Mouse (Mus musculus) cerebellum, adult 11 months (tissue): Measurements from ENCODE around the gene Csnk2a1.
"Not testable (repeated sequence)": the region's sequence is repeated elsewhere in the genome, so short reads cannot be mapped to it uniquely, and the experiment has no call there.

Experiments used
- DNase-seq: peaks from one replicate; pipeline ENCODE4 v3.0.0; 2022

Csnk2a1 gene

DNA sequence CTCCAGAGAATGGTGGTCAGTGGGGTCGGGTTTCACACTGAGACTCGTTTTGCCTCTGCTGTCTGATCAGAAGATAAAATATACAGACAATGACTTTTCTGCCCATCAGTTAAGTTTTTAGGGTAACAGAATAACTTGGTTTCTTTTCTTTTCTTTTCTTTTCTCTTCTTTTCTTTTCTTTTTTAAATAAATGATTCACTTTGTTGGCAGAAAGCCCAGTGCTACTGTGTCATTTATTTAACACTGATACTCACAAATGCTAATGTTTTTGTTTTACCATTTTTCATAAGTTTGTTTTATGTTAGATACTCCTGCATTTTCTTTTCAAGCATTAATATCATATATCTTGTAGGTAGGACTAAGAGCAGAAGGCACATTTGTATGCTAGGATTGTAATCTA is 13.9 kb downstream of the Csnk2a1 start:
- DNase-seq, result no peak

DNA sequence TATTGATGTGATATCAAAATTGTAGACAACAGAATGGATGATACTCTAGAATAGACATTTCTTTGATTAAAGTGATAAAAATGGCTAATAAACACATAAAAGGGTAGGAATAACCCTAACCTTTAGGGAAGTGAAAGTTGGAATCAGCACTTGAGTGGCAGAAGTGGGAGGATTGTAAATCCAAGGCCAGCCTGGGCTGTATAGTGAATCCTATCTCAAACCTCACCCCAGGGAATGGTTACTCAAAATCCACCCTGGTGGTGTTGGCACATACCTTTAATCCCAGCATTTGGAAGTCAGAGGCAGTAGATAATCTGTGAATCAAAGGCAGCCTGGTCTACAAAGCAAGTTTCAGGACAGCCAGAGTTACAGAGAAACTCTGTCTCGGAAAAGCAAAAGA is 20.6 kb downstream of the Csnk2a1 start:
- no peak for DNase-seq

DNA sequence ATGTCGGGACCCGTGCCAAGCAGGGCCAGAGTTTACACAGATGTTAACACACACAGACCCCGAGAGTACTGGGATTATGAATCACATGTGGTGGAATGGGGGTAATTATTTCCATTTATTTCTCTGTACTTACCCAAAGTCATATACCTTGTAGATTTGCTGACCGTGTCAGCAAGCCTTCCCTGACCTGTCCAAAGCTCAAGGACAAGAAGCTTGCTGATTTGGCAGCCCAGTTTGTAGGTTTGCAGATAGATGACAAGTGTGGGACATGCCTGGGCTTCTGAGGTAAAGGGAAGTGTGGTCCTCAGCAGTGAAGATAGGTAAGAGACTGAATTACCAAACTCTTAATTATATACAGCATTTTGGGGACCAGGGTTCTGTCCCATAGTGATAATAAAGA is 23.9 kb downstream of the Csnk2a1 start:
- DNase-seq, result no peak

DNA sequence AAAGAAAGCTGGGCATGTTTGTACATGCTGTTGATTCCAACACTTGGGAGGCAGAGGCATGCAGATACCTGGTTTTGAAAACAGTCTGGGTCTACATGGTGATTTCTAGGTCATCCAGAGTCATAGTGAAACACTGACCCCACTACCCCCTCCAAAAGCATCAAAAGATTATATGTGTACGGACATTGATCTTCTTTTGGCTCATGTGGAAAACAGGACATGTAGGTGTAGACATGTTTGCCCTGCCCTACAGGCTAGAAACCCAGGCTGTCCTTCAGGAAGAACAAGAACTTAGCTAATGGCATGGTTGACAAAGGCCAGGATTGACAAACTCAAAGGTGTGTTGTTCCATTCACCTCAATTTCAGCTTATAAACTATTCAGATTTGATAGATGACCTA is 33.1 kb downstream of the Csnk2a1 start:
- no peak for DNase-seq

DNA sequence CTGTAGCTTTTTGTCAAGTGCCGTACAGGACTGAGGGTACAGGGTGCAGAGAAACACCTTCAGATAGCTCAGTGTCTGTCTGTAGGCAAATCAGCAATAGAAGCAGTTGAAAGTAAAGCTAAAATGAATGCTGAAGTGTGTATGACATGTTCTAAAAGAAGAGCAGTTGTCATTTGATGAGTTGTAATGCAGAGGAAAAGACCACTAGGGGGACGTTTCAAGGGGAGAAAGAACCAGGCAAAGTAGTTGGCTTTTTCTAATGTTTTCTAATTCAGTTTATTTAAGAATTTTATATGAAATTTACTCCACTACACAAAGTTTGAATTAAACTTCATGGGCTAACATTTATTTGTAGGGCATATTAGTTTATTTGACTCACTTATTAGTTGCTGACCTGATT is 47.0 kb downstream of the Csnk2a1 start:
- no peak for DNase-seq

DNA sequence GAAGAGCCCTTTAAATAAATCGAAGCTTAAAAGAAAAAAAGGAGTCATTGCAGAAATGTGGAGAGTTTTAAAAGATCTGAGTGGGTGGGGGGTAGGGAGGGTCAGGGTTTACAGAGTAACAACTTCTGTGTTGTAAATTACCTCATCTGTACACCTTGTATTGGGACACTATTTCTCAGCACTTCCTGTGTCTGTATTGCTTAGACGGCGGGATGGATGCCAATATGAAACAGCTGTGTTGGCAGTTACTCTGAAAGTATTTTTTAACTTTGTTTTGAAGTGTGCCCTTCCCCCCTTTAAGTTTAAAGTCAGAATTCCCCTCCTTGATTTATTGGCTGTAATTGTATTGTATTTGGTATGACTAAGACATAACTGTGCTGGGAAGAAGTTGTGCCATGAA is 54.8 kb downstream of the Csnk2a1 start:
- no peak for DNase-seq

DNA sequence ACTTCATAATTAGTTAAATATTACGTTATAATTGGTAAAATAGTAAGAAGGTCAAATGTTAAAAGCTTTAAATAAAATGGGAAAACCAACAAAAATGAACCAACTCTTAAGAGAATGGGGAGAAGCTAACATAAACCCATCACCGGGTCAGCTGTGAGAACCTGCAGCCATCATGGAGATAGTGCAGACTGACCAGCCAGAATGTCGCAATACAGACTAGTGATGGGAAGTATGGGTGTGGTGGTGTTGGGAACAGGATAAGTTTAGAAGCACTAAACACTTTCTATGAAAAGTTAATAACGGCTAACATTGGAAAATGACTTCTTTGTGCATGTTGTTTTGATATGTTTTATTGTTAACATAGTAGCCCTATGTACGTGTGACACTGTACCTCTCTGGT is 60.9 kb downstream of the Csnk2a1 start:
- DNase-seq, result no peak

DNA sequence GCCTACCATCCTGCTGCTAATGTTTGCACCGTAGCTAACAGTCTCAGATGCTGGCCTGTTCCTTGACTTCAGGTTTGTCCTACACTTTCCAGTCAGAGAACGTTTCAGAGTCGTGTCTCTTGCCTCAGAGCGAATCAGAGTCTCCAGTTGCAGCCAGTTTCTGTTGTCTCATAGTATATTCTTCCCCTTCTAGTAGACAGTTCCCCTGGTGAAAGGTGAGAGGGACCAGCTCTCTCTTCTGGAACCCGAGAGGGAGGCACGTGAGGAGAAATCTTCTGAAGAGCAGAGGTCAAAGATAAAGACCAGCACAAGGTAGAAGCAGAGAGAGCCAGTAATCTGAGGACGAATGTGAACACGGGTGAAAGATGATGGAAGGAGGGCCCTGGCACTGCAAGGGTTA is 61.4 kb downstream of the Csnk2a1 start:
- no peak for DNase-seq

DNA sequence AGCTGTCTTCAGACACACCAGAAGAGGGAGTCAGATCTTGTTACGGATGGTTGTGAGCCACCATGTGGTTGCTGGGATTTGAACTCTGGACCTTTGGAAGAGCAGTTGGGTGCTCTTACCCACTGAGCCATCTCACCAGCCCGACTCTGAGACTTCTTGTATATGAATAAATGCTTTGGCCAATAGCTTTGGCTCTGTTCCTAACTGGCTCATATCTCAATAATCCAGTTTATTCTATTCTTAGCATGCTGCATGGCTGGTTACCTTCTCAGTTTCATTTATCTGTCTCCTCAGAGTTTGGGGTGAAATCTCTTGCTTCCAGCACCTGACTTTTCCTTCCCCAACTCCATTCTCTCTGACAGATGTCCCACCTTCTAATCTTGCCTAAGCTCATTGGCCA is 63.0 kb downstream of the Csnk2a1 start:
- DNase-seq, result not testable (repeated sequence)

DNA sequence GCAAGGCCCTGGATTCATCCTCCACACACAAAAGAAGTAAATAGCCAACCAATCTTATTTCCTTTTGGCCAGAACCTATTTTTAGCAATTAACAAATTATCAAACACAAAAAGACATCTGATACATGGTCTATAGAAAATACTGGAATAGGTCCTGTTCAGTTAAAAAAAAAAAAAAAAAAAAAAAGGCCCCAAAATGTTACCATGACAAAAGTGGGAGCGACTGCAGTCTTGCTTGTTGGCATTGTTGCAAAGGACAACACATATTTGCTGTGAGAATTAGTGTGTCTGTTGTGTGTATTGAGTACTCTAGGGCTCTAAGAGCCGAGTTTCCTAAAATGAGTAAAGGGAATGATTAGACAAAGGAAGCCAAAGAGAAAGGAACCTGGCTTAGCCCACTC is 65.8 kb downstream of the Csnk2a1 start:
- no peak for DNase-seq

DNA sequence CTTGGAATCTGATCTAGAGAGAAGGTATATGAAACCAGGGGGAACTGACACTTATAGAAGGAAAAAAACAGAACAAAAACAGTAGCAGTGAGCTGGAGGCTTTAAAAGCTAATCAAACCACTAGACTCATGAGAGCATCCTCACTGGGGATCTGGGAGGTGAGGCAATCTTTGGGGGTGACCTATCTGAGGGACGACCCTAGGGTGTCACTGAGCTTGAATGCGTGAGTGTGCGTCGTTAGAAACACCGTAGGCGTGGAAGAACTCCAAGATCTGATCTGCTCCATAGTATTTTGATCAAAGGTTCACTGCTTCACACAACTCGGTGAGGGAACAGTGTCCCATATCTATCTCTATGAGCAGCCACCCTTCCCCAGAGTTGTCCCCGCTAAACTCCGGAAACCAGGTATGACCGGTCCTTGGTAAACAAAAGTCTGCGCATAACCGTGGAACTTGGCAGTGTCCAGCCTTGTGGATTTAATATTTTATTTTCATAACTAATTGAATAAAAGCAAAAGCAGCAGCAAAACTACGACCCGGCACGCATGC is 66.6 kb downstream of the Csnk2a1 start:
- no peak for DNase-seq

DNA sequence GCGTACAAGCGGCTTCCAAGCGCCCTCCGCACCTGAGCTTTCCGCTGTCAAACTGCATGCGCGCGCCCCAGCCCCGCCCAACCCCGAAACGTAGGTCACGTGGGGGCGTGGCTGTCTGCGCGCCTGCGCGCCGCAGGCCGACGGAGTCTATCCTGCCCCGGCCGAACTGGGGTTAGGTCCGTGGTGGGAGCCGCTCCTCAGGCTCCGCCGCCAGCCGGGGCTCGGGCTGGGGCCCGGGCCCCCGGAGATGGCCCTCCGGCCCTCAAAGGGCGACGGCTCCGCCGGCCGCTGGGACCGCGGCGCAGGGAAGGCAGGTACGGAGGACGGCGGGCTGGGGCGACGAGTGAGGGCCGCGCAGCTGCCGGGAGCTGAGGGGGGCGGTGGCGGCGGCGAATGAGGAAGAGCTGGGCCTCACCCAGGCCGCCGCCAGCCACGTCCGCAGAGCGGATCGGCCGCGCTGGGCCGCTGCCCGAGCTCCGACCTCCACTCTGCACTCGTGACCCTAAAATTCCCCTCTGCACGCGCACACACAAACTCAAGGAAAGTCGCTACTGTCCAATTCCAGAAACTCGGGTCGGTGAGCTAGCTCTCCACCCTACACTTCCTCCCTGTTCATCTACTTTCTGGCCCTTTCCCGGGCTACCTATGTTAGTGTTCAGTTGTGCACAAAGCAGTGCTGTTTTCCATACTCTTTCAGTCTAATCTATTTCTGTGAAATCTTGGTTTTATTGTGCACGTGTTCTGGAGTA is 67.3 kb downstream of the Csnk2a1 start, which contains the start of gene Tbc1d20:
Tbc1d20 (plus strand) TSS at position 102 of the 749 bp plus-strand sequence.
- DNase-seq, result peak; percentile 90

DNA sequence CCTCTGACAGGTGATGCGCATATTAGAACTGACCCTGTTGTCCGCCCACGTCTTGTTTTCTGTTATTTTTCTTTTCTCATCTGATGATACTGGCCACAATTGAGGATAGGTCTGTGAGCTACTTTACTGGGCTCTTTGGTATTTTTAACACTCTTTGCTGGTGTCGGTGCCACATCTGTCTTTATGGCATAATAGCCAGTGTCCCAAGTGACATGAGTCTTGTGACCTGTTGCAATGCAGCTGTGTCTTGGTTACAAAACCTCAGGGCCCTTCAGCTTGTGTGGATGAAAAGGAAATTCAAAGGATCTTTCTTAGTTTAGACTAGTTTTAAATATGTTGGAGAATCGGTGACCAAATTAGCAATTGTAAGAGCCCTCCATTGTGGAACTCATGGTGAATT is 67.9 kb downstream of the Csnk2a1 start:
- DNase-seq, result no peak

DNA sequence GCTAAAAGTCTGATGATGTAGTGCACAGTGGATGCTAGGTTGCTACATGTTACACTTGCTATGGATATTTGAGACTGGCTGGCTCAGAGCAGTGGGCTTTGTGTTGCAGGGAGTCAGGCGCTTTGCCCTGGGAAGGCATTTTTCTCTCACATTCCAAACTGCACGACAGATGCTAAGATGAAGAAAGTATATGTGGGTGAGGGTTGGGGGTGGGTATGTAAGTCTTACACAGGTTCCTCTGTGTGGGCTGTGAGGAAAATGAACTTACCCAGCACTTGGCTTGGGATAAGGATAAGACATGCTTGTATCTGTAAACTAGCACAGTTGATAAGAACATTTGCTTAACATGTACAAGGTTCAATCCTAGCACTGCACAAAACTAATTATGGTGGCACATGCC is 76.2 kb downstream of the Csnk2a1 start:
- no peak for DNase-seq

DNA sequence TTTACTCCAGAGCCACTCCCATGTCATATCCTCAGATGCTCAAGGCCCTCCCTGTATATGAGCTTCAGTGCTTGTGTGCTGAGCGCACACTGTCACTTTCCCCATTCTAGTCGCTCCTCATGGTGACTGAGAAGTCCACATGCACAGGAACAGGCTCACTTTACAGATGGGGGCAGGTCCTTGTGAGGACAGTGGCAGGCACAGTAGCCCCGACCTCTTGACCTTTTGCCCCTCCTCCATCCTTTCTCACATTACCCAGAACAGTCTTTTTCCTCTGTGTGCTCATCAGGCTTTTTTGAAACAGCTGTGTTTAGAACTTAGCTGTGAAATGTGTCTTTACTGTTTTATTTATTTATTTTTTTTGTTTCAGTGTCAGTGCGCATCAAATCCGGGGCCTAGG is 77.1 kb downstream of the Csnk2a1 start:
- no peak for DNase-seq

DNA sequence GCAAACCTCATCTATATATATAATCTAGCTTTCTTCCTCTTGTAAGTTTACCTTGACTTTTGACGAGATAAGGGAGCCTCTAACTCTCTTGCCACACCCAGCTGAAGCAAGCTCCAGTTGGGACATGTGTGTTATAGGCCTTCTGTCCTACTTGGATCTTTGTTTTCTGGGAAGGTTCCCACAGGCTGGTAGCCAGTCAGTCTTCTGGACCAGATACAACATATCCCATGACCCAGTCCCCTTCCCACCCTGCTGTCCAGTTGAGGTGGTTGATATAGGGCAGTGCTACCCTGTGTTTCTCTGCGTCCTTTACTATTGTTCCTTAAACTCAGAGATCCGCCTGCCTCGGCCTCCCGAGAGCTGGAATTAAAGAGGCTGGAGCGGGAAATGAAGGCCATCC is 78.8 kb downstream of the Csnk2a1 start:
- DNase-seq, result no peak

DNA sequence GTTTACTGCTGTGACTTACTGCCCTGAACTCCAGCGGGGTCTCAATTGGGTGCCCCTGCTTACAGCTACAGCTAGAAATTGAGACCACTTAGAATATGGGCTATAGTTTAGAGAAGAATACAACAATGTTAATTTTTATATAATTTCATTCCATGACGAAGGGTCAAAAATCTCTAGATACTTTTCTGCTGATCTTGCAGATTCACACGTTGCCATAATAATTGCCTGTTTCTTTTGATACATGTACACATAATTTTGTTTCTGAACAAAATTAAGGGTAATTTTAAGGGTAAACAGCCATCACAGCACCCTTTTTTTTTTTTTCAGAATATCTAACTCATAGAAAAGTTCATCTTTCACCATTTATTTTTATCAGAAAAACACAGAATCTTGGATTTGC is 80.5 kb downstream of the Csnk2a1 start:
- DNase-seq, result no peak

DNA sequence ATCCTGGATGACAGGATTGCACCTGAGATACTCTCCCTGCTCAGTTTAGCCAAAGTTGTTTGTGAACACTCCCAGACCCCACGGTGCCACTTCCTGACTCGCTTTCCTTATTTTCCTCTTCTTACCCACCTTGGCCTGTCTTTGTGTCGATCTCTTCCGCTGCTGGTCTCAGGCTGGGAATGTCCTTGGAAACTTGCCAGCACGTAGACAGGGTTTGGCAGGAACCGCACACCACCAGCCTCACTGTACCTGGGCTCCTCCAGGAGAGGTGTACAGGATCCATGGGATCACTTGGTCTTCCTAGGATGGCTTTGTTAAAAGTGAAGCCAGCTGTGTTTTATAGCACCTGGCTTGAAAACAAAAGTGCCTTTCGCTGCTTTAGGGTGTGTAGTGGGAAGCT is 86.4 kb downstream of the Csnk2a1 start:
- DNase-seq, result no peak

DNA sequence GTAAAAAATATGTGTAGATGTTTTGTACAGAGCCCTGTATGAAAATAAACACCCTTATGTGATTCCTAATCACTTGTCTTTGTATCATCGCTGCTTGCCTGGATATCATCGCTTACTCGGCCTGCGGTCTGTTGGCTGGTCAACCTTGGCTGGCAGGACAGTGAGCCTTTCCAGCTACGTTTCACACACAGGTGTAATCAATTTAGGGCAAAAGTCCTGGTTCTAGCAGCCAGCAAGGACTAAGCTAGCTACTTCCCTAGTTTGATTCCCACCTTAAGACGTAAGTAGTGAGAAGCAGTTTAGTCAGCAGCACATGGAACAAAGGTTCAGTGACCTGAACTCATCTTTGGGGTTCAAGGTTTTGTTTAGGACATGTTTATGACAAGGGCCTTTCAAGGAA is 87.3 kb downstream of the Csnk2a1 start:
- no peak for DNase-seq

DNA sequence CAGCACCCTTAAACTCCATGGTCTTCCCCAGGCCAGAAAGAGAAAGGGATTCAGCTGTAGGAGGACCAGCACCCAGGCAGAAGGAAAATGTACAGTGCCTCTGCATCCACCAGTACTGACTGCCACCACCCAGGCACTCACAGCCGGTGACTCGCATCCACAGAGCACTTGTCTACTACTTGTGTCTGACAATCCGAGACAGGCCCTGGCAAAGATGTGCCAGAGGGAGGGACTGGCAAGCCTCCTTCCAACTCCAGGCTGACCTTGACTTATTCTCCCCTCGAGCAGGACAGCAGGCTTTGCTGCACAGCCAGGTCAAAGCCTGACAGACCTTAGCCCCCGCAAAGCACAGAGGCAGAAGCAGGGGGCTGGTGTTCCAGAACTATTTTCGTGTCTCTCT is 90.4 kb downstream of the Csnk2a1 start:
- DNase-seq, result no peak

DNA sequence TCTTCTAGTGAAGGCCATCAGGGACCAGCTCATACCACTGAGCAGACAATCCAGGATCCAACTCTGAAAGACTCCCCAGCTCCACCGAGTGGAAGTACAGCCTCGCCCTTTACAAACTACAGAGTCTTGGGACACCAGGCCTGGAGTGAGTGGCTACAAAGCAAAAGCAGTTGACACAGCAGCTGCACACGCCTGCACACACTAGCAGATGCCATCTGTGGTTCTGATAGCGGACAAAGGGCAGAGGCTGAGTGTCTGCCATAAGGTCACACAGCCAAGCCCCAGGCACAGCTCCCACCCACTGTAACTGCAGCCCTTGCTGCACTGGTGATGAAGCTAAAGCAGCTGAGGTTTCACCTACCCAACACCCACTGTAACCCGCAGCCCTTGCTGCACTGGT is 94.9 kb downstream of the Csnk2a1 start:
- no peak for DNase-seq

DNA sequence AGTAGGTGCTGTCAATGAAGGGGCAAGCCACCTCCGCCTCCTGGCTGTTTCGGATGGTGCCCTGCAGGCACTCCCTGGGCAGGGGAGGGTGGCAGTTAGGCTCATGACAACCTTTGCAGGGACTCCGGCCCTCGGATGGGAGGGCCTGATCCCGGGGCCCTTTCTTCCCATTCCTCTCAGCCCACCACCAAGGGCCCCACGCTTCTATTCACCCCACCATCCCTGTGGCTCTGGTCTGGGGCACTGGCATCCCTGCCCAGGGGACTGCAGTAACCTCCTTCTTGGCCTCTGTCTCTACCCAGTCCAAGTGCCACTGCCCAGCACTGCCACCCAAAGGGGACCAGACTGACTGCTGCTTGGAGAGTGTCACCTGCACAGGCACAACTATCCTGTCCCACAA is 95.6 kb downstream of the Csnk2a1 start:
- no peak for DNase-seq

DNA sequence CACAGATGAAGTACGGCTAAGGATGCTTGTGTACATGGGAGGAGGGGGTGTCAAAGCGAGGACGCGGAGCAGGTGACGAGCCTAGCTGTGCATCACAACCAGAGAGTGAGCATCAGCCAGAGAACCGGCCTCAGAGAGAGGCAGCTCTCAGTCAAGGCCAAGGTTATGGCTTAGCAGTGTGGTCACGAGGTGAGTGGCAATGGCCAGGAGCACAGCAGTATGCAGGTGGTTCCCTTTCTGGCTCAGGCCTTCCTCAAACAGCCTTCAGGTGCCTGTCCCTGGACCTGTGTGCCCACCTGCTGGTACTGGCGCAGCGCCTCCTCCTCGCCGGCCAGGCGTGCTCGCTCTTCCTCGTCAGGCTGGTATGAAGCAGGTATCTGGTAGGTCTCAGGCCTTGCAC is 97.3 kb downstream of the Csnk2a1 start:
- peak; percentile 67 for DNase-seq

DNA sequence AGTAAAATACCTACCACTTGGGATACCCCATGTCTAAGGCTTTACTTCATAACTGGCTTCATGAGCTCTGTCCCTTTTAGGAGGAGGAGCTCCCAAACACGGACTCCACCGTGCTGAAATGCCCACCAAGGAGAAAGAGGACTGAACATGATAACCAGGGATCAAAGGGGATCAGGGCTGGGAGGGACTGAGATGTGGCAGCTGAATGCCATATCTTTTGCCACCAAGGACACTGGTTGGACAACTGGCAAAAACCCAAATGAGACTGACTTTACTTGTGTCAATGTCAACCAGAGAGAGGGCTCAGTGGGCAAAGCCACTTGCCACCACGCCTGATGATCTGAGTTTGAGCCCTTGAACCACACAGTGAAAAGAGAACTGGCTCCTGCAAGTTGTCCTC is 98.2 kb downstream of the Csnk2a1 start:
- DNase-seq, result no peak

DNA sequence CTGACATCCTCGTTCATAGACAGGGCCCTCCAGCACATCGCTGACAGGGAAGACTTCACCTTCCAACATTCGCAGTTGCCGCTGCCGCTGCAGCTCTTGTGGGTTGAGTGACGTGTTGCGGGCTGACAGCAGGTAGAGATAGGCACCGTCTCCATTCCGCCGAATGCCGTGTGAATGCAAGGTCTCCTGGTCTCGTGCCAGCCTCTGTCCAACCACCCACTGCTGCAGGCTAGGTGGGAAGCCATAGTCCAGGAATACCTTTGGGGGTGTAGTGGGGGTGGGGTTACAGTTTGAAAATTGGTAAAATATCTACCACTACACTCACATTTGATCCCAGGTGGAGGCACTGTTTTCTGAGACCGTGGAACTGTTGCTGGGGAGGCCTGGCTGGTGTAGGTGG is 99.5 kb downstream of the Csnk2a1 start:
- DNase-seq, result no peak
